Mouse (Mus musculus) liver, postnatal 0 days (tissue): ENCODE measurements around the gene Sun5.

Source experiments
- CTCF ChIP-seq: sonication (generic); IDR thresholded peaks from 2 replicates; pipeline ENCODE4 v1.5.1; 2016; ENCODE audit warnings: antibody characterized with exemption, low read depth
- EP300 ChIP-seq: IDR thresholded peaks from 2 replicates; pipeline ENCODE4 v1.6.1; 2016; ENCODE audit warnings: antibody characterized with exemption, low read depth, mild to moderate bottlenecking

DNA sequence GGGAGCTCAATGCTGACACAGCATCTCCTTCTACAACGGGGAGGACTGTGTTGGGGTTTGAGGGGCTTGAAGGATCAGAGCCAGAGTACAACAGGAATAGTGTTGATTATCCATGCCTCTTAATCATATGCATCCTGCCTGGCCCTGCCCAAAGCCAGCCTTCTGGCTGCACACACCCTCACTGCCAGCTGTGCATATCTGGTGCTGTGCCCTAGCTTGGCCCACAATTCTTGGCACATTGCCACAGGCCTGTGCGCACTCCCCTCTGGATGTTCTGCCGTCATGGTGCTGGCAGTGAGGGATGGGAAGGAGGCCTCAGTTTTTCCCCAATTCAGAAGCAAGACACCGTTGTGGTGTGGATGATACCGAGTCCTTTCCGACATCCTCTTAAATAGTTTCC, 46.3 kb downstream of the Sun5 start:
- TF ChIP-seq EP300: no peak
- TF ChIP-seq CTCF: no peak
